Mouse (Mus musculus) heart, embryonic 11.5 days (tissue): ENCODE measurements around the gene Serbp1. TPM values are rescaled to one million over a fixed set of nuclear protein-coding genes. Genes with fewer than 3 reads are reported as not detected.

Experiments used
- ATAC-seq: fragments of 200-750 bp; cut with Nextera tagmentation; replicated peaks from 2 replicates; pipeline ENCODE4 v1.8.0; 2017; ENCODE audit warnings: moderate library complexity; ENCODE audit not compliant: insufficient number of reproducible peaks, low FRiP score, low TSS enrichment
- H3K27ac ChIP-seq: fragments of 300-500 bp; sonication (generic); 2 replicates; pipeline ENCODE4 v1.5.1; 2014; ENCODE audit warnings: mild to moderate bottlenecking, low read depth, low read length
- H3K27me3 ChIP-seq: fragments of 300-500 bp; sonication (generic); 2 replicates; pipeline ENCODE4 v1.6.1; 2014; ENCODE audit warnings: mild to moderate bottlenecking, low read length, mixed read lengths; ENCODE audit not compliant: control insufficient read depth, insufficient read depth
- H3K36me3 ChIP-seq: fragments of 300-500 bp; sonication (generic); 2 replicates; pipeline ENCODE4 v1.6.1; 2014; ENCODE audit warnings: mild to moderate bottlenecking, low read length, moderate library complexity, mixed read lengths; ENCODE audit not compliant: control insufficient read depth, insufficient read depth
- H3K4me1 ChIP-seq: fragments of 300-500 bp; sonication (generic); 2 replicates; pipeline ENCODE4 v1.6.1; 2014; ENCODE audit warnings: low read length; ENCODE audit not compliant: control insufficient read depth, insufficient read depth
- H3K4me2 ChIP-seq: fragments of 300-500 bp; sonication (generic); 2 replicates; pipeline ENCODE4 v1.6.1; 2014; ENCODE audit warnings: mild to moderate bottlenecking, moderate library complexity
- H3K4me3 ChIP-seq: fragments of 300-500 bp; sonication (generic); 2 replicates; pipeline ENCODE4 v1.5.1; 2014; ENCODE audit warnings: low read depth, low read length
- H3K9ac ChIP-seq: fragments of 300-500 bp; sonication (generic); 2 replicates; pipeline ENCODE4 v1.6.1; 2014; ENCODE audit warnings: mild to moderate bottlenecking, low read depth, low read length, moderate library complexity
- H3K9me3 ChIP-seq: fragments of 300-500 bp; sonication (generic); replicated peaks from 2 replicates; pipeline ENCODE4 v1.6.1; 2016; ENCODE audit warnings: low read length; ENCODE audit not compliant: control insufficient read depth
- WGBS: fragments of 180-500 bp; shearing (Covaris S2); extraction: QIAGEN DNeasy Blood & Tissue Kit; methylation state at CpG from one replicate; pipeline ENCODE4 v1.1.7; 2014; ENCODE audit not compliant: insufficient replicate concordance; 5-methylcytosine and 5-hydroxymethylcytosine counted together
- polyA plus RNA-seq: library from polyadenylated mRNA; unstranded; fragments of >200 nt; fragmentation: Nextera tagmentation; extraction: Ambion mirVana; gene quantifications from 2 replicates; pipeline ENCODE4 v1.2.1, GENCODE M21; 2014

The Serbp1 gene
- polyA plus RNA-seq, 1 experiment from 2014 or later, result 447 TPM

DNA sequence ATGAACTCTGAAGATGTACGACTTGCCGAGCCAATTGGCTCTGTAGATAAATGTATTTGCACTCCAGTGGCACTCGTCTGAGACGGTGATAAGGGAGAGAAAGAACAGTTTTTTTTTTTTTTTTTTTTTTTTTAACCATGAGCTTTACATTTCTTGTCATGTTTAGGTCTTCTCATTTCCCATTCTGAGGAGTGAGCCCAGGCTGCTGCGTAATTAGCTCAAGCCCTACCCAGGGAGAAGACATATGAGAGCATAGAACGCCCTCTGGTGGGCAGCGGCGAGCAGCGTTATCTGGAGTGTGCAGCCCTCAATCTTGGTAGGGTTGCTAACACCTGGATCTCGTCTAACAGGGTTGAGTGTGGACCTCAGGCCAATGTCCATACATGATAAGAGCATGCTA, 80.5 kb downstream of the Serbp1 start:
- Histone ChIP-seq H3K4me3 (no peak overlapping the region), H3K27ac (no peak overlapping the region), H3K36me3 (no peaks in the 10 kb centered on the region), H3K4me1 (no peaks in the 10 kb centered on the region), H3K9ac (no peak overlapping the region), H3K9me3 (no peaks in the 10 kb centered on the region), H3K4me2 (no peak overlapping the region), H3K27me3 (no peaks in the 10 kb centered on the region)
- ATAC-seq, result no peak
- 21% methylated on average over 10 of the region's 10 CpGs for WGBS

GRCm38 (mm10) chr6:67323788-67324187, 85.8 kb downstream of the Serbp1 start:
- WGBS, result 79% methylated on average over 3 of the region's 3 CpGs
- no peak for ATAC-seq
- no peak overlapping the region for H3K4me2 ChIP-seq

GRCm38 (mm10) chr6:67337943-67338342, 100.0 kb downstream of the Serbp1 start:
- H3K9me3 ChIP-seq, result no peaks in the 10 kb centered on the region
- no peak overlapping the region for H3K27ac ChIP-seq
- H3K9ac ChIP-seq, result no peak overlapping the region
- H3K36me3 ChIP-seq, result no peaks in the 10 kb centered on the region
- no peak overlapping the region for H3K4me3 ChIP-seq
- H3K4me2 ChIP-seq, result no peak overlapping the region
- H3K4me1 ChIP-seq, result no peaks in the 10 kb centered on the region
- no peaks in the 10 kb centered on the region for H3K27me3 ChIP-seq
- no peak for ATAC-seq

More at GRCm38 (mm10) chr6:67323788-67324187, 85.8 kb downstream of the Serbp1 start:
- no peak overlapping the region for H3K4me3 ChIP-seq
- H3K4me1 ChIP-seq, result no peaks in the 10 kb centered on the region
- no peaks in the 10 kb centered on the region for H3K36me3 ChIP-seq
- H3K9me3 ChIP-seq, result no peaks in the 10 kb centered on the region
- no peaks in the 10 kb centered on the region for H3K27me3 ChIP-seq
- H3K9ac ChIP-seq, result no peak overlapping the region
- H3K27ac ChIP-seq, result no peak overlapping the region

- Histone ChIP-seq H3K9me3 (no peaks in the 10 kb centered on the region), H3K27me3 (no peaks in the 10 kb centered on the region), H3K36me3 (no peaks in the 10 kb centered on the region), H3K9ac (no peak overlapping the region), H3K4me3 (no peak overlapping the region), H3K27ac (no peak overlapping the region), H3K4me2 (no peak overlapping the region), H3K4me1 (no peaks in the 10 kb centered on the region)
- ATAC-seq, result no peak
These were observed 101.5 kb downstream of the Serbp1 start for GRCm38 (mm10) chr6:67339494-67339893.

Other genes with a start within 250 kb of the Serbp1 start
- 9.8 and 12.5 TPM in 2 replicates for gene Gadd45a, start 200.7 kb upstream of the Serbp1 start, polyA plus RNA-seq
- gene Il12rb2, start 138.0 kb downstream of the Serbp1 start, polyA plus RNA-seq, result 0.06 and 0.13 TPM in 2 replicates